Mouse (Mus musculus) midbrain, embryonic 12.5 days (tissue): Measurements from ENCODE around the gene Nxph4. TPM values are rescaled to one million over a fixed set of nuclear protein-coding genes. Genes with fewer than 3 reads are reported as not detected.

ENCODE experiments used
- ATAC-seq: fragments of 200-750 bp; cut with Nextera tagmentation; 2 replicates; pipeline ENCODE4 v1.8.0; 2017; ENCODE audit warnings: low read depth, moderate TSS enrichment, moderate library complexity; ENCODE audit not compliant: low FRiP score
- H3K27ac ChIP-seq: fragments of 300-500 bp; sonication (generic); replicated peaks from 2 replicates; pipeline ENCODE4 v1.5.1; 2016; ENCODE audit warnings: mild to moderate bottlenecking
- H3K27me3 ChIP-seq: fragments of 300-500 bp; sonication (generic); 2 replicates; pipeline ENCODE4 v1.6.1; 2016; ENCODE audit warnings: mild to moderate bottlenecking
- H3K36me3 ChIP-seq: fragments of 300-500 bp; sonication (generic); 2 replicates; pipeline ENCODE4 v1.6.1; 2016
- H3K4me1 ChIP-seq: fragments of 300-500 bp; sonication (generic); 2 replicates; pipeline ENCODE4 v1.6.1; 2016
- H3K4me2 ChIP-seq: fragments of 300-500 bp; sonication (generic); replicated peaks from 2 replicates; pipeline ENCODE4 v1.6.1; 2016; ENCODE audit warnings: mild to moderate bottlenecking, moderate library complexity
- H3K4me3 ChIP-seq: fragments of 300-500 bp; sonication (generic); 2 replicates; pipeline ENCODE4 v1.5.1; 2016; ENCODE audit warnings: mild to moderate bottlenecking
- H3K9ac ChIP-seq: fragments of 300-500 bp; sonication (generic); replicated peaks from 2 replicates; pipeline ENCODE4 v1.6.1; 2016; ENCODE audit warnings: mild to moderate bottlenecking, moderate library complexity
- H3K9me3 ChIP-seq: fragments of 300-500 bp; sonication (generic); 2 replicates; pipeline ENCODE4 v1.6.1; 2016; ENCODE audit warnings: mild to moderate bottlenecking
- WGBS: fragments of 180-500 bp; shearing (Covaris S2); methylation state at CpG from one replicate; pipeline ENCODE4 v1.1.7; 2016; 5-methylcytosine and 5-hydroxymethylcytosine counted together
- polyA plus RNA-seq: library from polyadenylated mRNA; unstranded; fragments of >200 nt; fragmentation: Nextera tagmentation; extraction: Ambion mirVana; gene quantifications from 2 replicates; pipeline ENCODE4 v1.2.1, GENCODE M21; 2016

Nxph4 gene
- polyA plus RNA-seq, 1 experiment from 2014 or later = 55.9 TPM

DNA sequence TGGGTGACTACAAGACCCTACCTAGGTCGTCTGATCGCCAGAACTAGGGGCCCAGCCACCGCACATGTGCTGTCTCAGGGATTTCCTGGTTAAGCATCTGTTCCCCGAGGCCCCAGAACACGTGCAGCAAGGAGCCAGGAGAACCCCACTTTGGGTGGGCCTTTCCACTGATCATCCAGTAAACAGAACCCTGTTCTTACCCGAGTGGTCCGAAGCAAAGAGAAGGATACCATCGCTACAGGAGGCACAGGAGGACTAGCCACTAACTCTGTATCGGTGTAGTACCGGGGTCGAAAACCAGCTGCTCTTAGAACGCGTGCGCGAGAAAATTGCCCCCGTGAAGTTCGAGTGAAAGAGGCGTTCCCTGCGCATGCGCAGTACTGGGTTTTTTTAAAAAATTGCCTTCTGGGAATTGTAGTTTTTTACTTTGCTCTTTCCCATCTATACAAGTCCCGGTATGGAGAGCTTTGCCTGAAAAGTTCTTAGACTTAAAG is 12.2 kb downstream of the Nxph4 start, which contains the start of gene Shmt2:
TSS of gene Shmt2 (minus strand) at position 357 of the 494 bp plus-strand sequence.
- Histone ChIP-seq H3K4me1 (peaks cover 51% of the 10 kb centered on the region), H3K4me2 (peak within 1 kb of the TSS; percentile 78)

DNA sequence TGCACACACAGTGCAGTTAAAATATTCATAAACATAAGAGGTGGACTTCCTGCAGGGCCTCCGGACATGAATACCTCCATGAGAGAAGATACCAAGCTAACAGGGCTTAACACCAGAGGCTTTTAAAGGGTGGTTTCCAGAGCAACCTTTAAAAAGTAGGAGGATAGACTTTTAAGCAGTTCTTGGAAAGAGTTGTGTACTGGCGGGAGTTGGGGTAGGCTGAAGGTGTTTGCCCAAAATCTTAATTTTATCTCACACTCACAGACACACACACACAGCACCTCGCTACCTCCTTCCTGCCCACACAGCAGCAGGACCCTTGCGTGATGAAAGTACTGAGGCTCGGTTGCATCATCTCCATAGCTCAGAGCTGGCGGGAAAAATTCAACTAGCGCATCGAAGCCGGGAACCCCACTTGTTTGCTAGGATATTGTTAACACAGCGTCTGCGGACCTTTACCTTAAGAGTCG is 12.7 kb downstream of the Nxph4 start:
- H3K9ac ChIP-seq = peak overlapping the region; percentile 59
- WGBS = 12% methylated on average over 12 of the region's 12 CpGs

More for the DNA sequence above, 12.2 kb downstream of the Nxph4 start, which contains the start of gene Shmt2:
- H3K27ac ChIP-seq = no peak within 1 kb of the TSS
- peak within 1 kb of the TSS; percentile 54 for H3K4me3 ChIP-seq
- peaks cover 25% of the 10 kb centered on the region for H3K36me3 ChIP-seq
- H3K9ac ChIP-seq = peak within 1 kb of the TSS; percentile 59
- under 1% methylated on average over 21 of the region's 21 CpGs for WGBS
- ATAC-seq = peak; percentile 64
- peaks cover 75% of the 10 kb centered on the region for H3K27me3 ChIP-seq
- H3K9me3 ChIP-seq = 0 out of 2 replicates have a peak, but pooled peaks cover 3% of the 10 kb centered on the region

DNA sequence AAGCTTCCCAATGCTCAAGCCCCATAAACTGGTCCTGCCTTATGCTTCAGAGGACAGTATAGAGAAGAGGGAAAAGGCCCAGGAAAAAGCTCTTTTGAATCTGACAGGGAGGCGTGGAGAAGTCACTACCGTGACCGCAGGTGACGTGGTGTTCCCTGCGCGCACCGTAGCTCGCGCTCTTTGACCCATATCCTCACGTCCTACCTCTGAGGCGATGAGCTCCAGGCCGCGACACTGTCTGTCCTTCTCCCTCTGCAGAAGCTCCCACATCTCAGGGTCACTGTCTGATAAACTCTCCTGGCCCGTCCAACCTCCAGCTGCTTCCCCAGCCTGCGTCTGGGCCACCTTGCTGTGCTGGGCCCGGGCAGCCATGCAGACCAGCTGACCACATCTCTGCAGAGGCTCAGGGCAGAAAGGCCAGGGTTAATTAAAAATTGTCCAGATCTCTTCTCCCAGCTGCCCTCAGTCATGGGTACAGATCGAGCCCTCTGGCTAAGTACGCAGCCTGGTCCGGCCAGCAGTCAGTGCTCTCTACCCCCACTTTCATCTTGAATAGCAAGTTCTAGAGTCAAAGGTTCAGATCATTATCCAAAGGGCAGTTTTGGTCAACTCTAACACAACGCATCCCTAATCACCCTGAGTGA is 13.5 kb downstream of the Nxph4 start:
- 84% methylated on average over 20 of the region's 20 CpGs for WGBS
- H3K27me3 ChIP-seq = peaks cover 75% of the 10 kb centered on the region
- 0 out of 2 replicates have a peak overlapping the region, but pooled peaks have one; percentile 35 for H3K27ac ChIP-seq
- ATAC-seq = no peak
- H3K36me3 ChIP-seq = peaks cover 25% of the 10 kb centered on the region
- H3K4me3 ChIP-seq = peak overlapping the region; percentile 54
- peak overlapping the region; percentile 78 for H3K4me2 ChIP-seq
- H3K9ac ChIP-seq = peak overlapping the region; percentile 59; the same call in 1 of the 2 replicates
- H3K4me1 ChIP-seq = peaks cover 51% of the 10 kb centered on the region
- H3K9me3 ChIP-seq = 0 out of 2 replicates have a peak, but pooled peaks cover 3% of the 10 kb centered on the region

More for the DNA sequence above, 12.7 kb downstream of the Nxph4 start:
- Histone ChIP-seq H3K4me1 (peaks cover 51% of the 10 kb centered on the region), H3K4me3 (peak overlapping the region; percentile 54), H3K27ac (no peak overlapping the region), H3K4me2 (peak overlapping the region; percentile 78), H3K36me3 (peaks cover 25% of the 10 kb centered on the region), H3K9me3 (0 out of 2 replicates have a peak, but pooled peaks cover 3% of the 10 kb centered on the region), H3K27me3 (peaks cover 75% of the 10 kb centered on the region)
- no peak for ATAC-seq

DNA sequence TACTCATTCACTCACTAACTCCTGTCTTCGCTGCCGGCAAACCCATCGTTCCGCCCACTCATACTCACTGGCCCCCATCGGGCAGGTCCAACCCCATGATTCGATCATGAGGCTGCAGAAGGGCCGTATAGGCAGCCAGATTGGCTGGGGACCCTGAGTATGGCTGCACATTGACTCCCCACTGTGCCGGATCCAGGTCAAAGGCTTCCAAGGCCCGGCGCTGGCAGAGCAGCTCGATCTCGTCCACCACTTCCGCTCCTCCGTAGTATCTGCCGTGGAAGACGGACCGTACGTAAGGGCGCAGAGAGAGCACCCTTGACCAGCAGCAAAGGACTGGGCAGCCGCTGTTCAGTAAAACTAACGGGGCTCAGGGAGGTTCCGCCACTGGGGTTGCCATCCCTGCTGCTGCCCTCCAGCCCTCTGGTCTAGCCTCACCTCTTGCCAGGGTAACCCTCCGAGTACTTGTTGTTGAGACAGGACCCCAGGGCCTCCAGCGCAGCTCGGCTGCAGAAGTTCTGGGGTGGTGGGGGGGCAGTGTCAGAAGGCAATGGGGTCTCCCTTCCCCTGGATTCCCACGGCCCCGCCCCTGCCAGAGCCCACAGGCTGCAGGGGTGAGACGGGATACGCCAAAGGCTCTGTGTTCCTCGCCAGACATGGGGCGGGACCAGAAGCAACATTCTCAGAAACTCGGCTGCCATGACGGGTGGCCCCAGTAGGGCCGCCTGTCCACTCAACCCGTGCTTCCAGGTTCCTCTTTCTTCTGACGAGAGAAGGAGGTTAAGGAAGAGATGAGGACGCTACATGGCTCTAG is 14.3 kb downstream of the Nxph4 start:
- WGBS = 91% methylated on average over 37 of the region's 37 CpGs
- peaks cover 51% of the 10 kb centered on the region for H3K4me1 ChIP-seq

GRCm38 (mm10) chr10:127519041-127519701 is 15.2 kb downstream of the Nxph4 start:
- 95% methylated on average over 26 of the region's 26 CpGs for WGBS

More for the DNA sequence above, 14.3 kb downstream of the Nxph4 start:
- ATAC-seq = no peak
- peaks cover 25% of the 10 kb centered on the region for H3K36me3 ChIP-seq
- H3K27me3 ChIP-seq = peaks cover 75% of the 10 kb centered on the region
- H3K4me2 ChIP-seq = 0 out of 2 replicates have a peak overlapping the region, but pooled peaks have one; percentile 78
- H3K9me3 ChIP-seq = 0 out of 2 replicates have a peak, but pooled peaks cover 3% of the 10 kb centered on the region
- H3K27ac ChIP-seq = no peak overlapping the region
- H3K9ac ChIP-seq = no peak overlapping the region
- no peak overlapping the region for H3K4me3 ChIP-seq

DNA sequence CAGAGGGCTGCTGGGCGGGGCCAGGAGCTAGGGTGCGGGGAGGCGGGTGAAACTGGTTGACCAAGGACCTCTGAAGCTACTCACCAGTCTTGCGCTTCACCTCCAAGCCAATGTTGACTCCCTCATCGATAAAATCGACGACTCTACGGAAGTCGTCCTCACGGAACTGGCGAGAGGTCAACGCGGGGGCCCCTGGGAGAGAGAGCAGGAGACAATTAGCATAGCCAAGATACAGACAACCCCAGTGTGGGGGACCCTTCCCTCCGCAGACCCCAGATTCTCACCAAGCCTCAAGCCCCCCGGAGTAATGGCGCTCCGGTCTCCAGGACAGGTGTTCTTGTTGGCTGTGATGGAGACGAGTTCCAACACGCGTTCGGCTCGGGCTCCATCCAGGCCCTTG is 16.4 kb downstream of the Nxph4 start:
- peaks cover 61% of the 10 kb centered on the region for H3K4me1 ChIP-seq
- no peak overlapping the region for H3K27ac ChIP-seq
- no peak overlapping the region for H3K4me2 ChIP-seq
- no peak overlapping the region for H3K9ac ChIP-seq
- peaks cover 74% of the 10 kb centered on the region for H3K27me3 ChIP-seq
- no peak overlapping the region for H3K4me3 ChIP-seq
- H3K9me3 ChIP-seq = 0 out of 2 replicates have a peak, but pooled peaks cover 3% of the 10 kb centered on the region
- peaks cover 25% of the 10 kb centered on the region for H3K36me3 ChIP-seq
- no peak for ATAC-seq
- 92% methylated on average over 22 of the region's 22 CpGs for WGBS

More at GRCm38 (mm10) chr10:127519041-127519701, 15.2 kb downstream of the Nxph4 start:
- peaks cover 25% of the 10 kb centered on the region for H3K36me3 ChIP-seq
- 0 out of 2 replicates have a peak, but pooled peaks cover 3% of the 10 kb centered on the region for H3K9me3 ChIP-seq
- H3K4me3 ChIP-seq = no peak overlapping the region
- no peak overlapping the region for H3K4me2 ChIP-seq
- H3K4me1 ChIP-seq = peaks cover 51% of the 10 kb centered on the region
- no peak overlapping the region for H3K27ac ChIP-seq
- peaks cover 75% of the 10 kb centered on the region for H3K27me3 ChIP-seq
- ATAC-seq = no peak
- H3K9ac ChIP-seq = no peak overlapping the region

DNA sequence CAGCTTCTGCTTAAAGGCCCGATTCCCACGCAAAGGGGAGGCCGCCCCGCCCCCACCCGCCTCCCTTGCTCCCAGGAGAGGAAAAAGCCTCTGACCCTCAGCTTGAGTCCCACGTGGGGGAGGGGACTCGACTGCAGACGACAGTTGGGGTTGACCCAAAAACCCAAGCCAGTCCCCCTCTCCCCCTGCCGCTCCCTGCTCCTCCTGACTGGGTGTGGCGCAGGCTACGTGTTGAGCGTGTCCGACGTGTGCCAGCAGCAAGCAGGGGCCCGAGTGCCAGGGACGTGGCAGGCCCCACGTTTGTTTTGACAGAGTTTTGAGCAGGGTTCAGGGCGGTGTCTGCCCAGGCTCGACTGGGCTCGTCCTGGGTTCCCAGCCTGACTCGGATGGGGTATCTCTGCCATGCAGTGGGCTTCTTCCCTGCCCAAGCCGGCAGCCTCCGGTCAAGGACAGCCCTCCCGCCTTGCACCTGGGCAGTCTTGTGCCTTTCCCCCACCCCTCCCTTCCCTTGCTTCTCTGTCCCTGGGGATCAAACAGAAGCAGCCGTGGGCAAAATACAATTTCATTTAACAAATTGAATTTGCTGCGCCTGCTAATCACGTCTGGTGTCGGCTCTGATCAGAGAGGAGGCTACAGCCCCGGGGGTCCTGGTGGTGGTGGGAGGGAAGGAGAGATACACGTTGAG is 17.6 kb downstream of the Nxph4 start:
- Histone ChIP-seq H3K36me3 (peaks cover 25% of the 10 kb centered on the region), H3K9ac (peak overlapping the region; percentile 21; the same call in 1 of the 2 replicates), H3K27me3 (peaks cover 81% of the 10 kb centered on the region), H3K4me1 (peaks cover 69% of the 10 kb centered on the region), H3K9me3 (0 out of 2 replicates have a peak, but pooled peaks cover 3% of the 10 kb centered on the region), H3K4me3 (0 out of 2 replicates have a peak overlapping the region, but pooled peaks have one; percentile 7), H3K27ac (0 out of 2 replicates have a peak overlapping the region, but pooled peaks have one; percentile 17), H3K4me2 (peak overlapping the region; percentile 42)
- ATAC-seq = no peak
- WGBS = 6% methylated on average over 30 of the region's 30 CpGs

DNA sequence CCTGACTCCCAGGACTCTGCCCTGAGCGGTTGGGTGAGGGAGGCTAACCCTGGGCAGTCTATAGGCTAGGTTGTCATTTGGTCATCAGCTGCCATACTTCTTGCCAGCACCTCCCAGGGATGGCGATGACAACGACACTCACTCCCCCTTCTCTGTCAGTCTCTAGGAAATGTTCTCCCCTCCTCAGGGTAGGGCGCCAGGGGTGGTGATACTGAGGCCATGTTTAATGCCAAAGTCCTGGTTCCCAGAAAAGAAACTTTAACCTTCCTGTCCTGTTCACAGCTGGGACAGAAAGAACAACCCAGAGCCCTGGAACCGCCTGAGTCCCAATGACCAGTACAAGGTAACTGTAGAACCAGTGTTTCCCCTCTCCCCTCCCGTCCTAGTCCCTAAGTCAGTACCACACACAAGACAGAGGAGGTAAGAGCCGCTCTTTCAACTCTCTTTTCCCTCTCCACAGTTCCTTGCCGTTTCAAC is 18.3 kb downstream of the Nxph4 start:
- Histone ChIP-seq H3K9me3 (0 out of 2 replicates have a peak, but pooled peaks cover 3% of the 10 kb centered on the region), H3K9ac (no peak overlapping the region; the same call in 1 of the 2 replicates), H3K36me3 (peaks cover 25% of the 10 kb centered on the region), H3K27me3 (peaks cover 88% of the 10 kb centered on the region), H3K4me1 (peaks cover 69% of the 10 kb centered on the region), H3K27ac (0 out of 2 replicates have a peak overlapping the region, but pooled peaks have one; percentile 17), H3K4me3 (no peak overlapping the region), H3K4me2 (peak overlapping the region; percentile 42)
- no peak for ATAC-seq
- WGBS = 17% methylated on average over 8 of the region's 8 CpGs

DNA sequence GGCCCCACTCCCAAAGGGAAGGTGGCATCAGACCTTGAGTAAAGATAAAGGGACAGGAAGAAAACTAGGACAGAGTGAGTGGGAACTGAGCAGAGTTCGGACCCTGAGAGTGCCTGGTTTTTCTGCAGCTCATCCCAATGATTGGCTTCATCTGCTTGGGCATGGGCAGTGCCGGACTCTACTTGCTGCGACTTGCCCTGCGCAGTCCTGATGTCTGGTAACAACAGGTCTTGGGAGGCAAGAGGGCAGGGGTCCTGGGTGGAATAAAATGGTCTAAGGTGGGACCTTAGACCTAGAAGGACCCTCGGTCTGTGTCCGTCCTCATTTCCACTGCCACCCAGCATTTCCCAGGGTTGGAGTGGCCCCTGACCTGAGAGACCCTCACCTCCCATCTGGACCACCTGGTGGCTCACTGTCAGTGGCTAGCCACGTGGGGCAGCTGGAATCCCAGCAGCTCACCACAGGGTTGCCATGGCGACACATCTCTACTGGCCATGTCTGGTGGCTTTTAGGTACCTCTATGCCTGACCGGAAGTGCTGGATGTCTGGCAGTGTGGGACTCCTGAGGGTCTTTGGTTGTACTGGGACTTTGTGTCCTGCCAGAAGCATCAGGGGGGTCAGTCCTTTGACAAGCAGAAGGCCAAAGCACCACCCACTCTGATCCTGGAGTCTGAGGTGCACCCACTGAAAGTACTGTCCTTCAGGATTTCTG is 18.9 kb downstream of the Nxph4 start:
- Histone ChIP-seq H3K9ac (no peak overlapping the region), H3K9me3 (0 out of 2 replicates have a peak, but pooled peaks cover 3% of the 10 kb centered on the region), H3K4me2 (no peak overlapping the region), H3K4me1 (peaks cover 71% of the 10 kb centered on the region), H3K36me3 (peaks cover 25% of the 10 kb centered on the region), H3K27me3 (peaks cover 92% of the 10 kb centered on the region), H3K27ac (no peak overlapping the region), H3K4me3 (no peak overlapping the region)
- 20% methylated on average over 9 of the region's 9 CpGs for WGBS
- no peak for ATAC-seq

GRCm38 (mm10) chr10:127514764-127515163 is 19.6 kb downstream of the Nxph4 start, which contains the start of gene Ndufa4l2:
Gene Ndufa4l2 (plus strand): TSS chr10:127514967.
- Histone ChIP-seq H3K9ac (peak within 1 kb of the TSS; percentile 41; the same call in 1 of the 2 replicates), H3K4me3 (peak within 1 kb of the TSS; percentile 19; the same call in 1 of the 2 replicates), H3K36me3 (peaks cover 20% of the 10 kb centered on the region), H3K4me2 (peak within 1 kb of the TSS; percentile 88), H3K4me1 (peaks cover 78% of the 10 kb centered on the region), H3K27ac (peak within 1 kb of the TSS; percentile 95), H3K9me3 (0 out of 2 replicates have a peak, but pooled peaks cover under 1% of the 10 kb centered on the region), H3K27me3 (peaks cover 92% of the 10 kb centered on the region)
- 8% methylated on average over 6 of the region's 6 CpGs for WGBS
- ATAC-seq = no peak
